Mouse (Mus musculus) frontal cortex, postnatal 25 days (tissue): ENCODE measurements at regions not wholly inside any gene's neighbourhood (a gene's known extent, or its start where the extent isn't known, plus 50 kb on each side); places are given as distances from the start of the nearest gene placed in this dataset.

Experiments
- DNase-seq, 2 experiments: peaks; one replicate each; pipeline ENCODE4 v3.0.0; 2022; ENCODE audit warnings: low spot score in 2 of 2

GRCm38 (mm10) chr17:51262946-51263345 is 83.8 kb upstream of the Tbc1d5 start:
- no peak for DNase-seq

- DNase-seq: no peak
These were observed 83.3 kb upstream of the Tbc1d5 start for GRCm38 (mm10) chr17:51262404-51262803.

- no peak for DNase-seq
These were observed 79.2 kb upstream of the Tbc1d5 start for GRCm38 (mm10) chr17:51258316-51258715.

GRCm38 (mm10) chr17:51248543-51248942 is 69.4 kb upstream of the Tbc1d5 start:
- DNase-seq: no peak

- DNase-seq: no peak
These were observed 66.9 kb upstream of the Tbc1d5 start for GRCm38 (mm10) chr17:51246038-51246437.

- no peak for DNase-seq
These were observed 61.3 kb upstream of the Tbc1d5 start for GRCm38 (mm10) chr17:51240360-51240993.

GRCm38 (mm10) chr17:51239465-51239864 is 60.3 kb upstream of the Tbc1d5 start:
- no peak for DNase-seq
